Mouse (Mus musculus) ES-Bruce4 (cell line): Measurements from ENCODE around the gene Ank2. TPM values are rescaled to one million over a fixed set of nuclear protein-coding genes. Genes with fewer than 3 reads are reported as not detected.

Experiments used
- H3K27ac ChIP-seq: 2 replicates; pipeline ENCODE4 v1.5.1; 2012; ENCODE audit warnings: low read length, inconsistent platforms; ENCODE audit not compliant: insufficient read depth
- H3K27me3 ChIP-seq: 2 replicates; pipeline ENCODE4 v1.6.1; 2012; ENCODE audit warnings: mild to moderate bottlenecking, low read length, inconsistent platforms; ENCODE audit not compliant: control insufficient read depth, poor library complexity, insufficient read depth, severe bottlenecking
- H3K36me3 ChIP-seq: 2 replicates; pipeline ENCODE4 v1.6.1; 2012; ENCODE audit warnings: inconsistent platforms, mild to moderate bottlenecking, low read length, moderate library complexity; ENCODE audit not compliant: control insufficient read depth, poor library complexity, insufficient read depth, severe bottlenecking
- H3K4me1 ChIP-seq: one replicate; pipeline ENCODE4 v1.8.1; 2011; ENCODE audit warnings: low read length; ENCODE audit not compliant: control insufficient read depth, insufficient read depth
- H3K4me3 ChIP-seq: 2 replicates; pipeline ENCODE4 v1.5.1; 2011; ENCODE audit warnings: low read depth, mild to moderate bottlenecking, low read length
- H3K9ac ChIP-seq: 2 replicates; pipeline ENCODE4 v1.6.1; 2012; ENCODE audit warnings: low read depth, mild to moderate bottlenecking, inconsistent platforms; ENCODE audit not compliant: poor library complexity, severe bottlenecking
- H3K9me3 ChIP-seq: replicated peaks from 2 replicates; pipeline ENCODE4 v1.6.1; 2012; ENCODE audit warnings: mild to moderate bottlenecking, low read length, inconsistent platforms; ENCODE audit not compliant: control insufficient read depth, poor library complexity, insufficient read depth, severe bottlenecking
- CTCF ChIP-seq: IDR thresholded peaks from one replicate; pipeline ENCODE4 v1.8.1; 2011; ENCODE audit warnings: low read depth, low read length
- EP300 ChIP-seq: IDR thresholded peaks from 2 replicates; pipeline ENCODE4 v1.6.1; 2011; ENCODE audit warnings: low read depth, low read length; ENCODE audit not compliant: insufficient read depth
- POLR2A ChIP-seq: IDR thresholded peaks from one replicate; pipeline ENCODE4 v1.8.1; 2011; ENCODE audit warnings: low read length; ENCODE audit not compliant: insufficient read depth
- polyA plus RNA-seq: library from polyadenylated mRNA; stranded (reverse); fragments of >200 nt; gene quantifications from 2 replicates; pipeline ENCODE4 v1.2.4, GENCODE M21; 2011; ENCODE audit warnings: low read depth; ENCODE audit not compliant: missing spikeins, insufficient read depth, insufficient read length

Gene Ank2
- polyA plus RNA-seq, 1 experiment: 29.9 TPM

DNA sequence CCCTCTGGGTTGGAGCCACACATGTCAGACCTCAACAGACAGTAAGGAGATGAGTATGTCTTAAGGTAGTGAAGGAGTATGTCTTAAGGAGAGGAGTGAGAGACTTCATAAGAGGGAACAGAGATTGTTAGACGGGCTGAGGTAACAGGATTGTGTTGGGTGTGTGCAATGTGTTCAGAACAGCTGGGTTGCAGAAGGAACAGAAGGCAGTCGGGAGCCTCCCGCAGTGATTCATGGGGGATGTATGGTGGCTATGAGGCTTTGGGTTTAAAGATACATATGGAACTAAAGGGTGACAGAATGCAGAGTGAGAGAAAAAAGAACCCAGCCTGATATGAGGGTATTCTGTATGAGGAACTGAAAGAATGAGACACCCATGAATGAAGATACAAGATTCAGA lies 464.2 kb downstream of the Ank2 start:
- H3K9me3 ChIP-seq: no peaks in the 10 kb centered on the region
- no peak overlapping the region for H3K4me3 ChIP-seq
- H3K27me3 ChIP-seq: no peaks in the 10 kb centered on the region
- TF ChIP-seq POLR2A: no peak
- no peak for TF ChIP-seq CTCF
- TF ChIP-seq EP300: no peak
- H3K36me3 ChIP-seq: no peaks in the 10 kb centered on the region; the same call in 1 of the 2 replicates
- no peaks in the 10 kb centered on the region for H3K4me1 ChIP-seq
- no peak overlapping the region for H3K9ac ChIP-seq
- no peak overlapping the region for H3K27ac ChIP-seq

DNA sequence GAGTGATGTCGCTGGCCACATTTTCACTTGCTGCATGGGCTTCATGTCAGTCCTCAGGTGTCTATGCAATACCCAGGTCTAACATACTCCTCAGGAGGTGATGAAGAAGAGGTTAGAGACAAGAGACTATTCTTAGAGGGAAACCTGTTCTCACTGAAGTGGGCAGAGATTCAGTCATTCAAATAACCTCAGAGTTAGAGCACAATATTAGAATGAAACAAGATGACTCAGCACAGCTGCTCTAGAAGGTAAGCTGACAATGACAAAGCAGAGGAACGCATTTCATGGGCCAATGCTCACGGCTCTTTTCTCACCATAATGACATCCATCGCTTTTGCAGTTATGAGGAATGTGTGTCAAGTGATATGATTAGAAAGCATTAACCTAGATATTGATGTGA lies 475.2 kb downstream of the Ank2 start:
- Histone ChIP-seq H3K4me3 (no peak overlapping the region), H3K27ac (no peak overlapping the region), H3K27me3 (no peaks in the 10 kb centered on the region), H3K9ac (no peak overlapping the region), H3K36me3 (no peaks in the 10 kb centered on the region), H3K9me3 (no peaks in the 10 kb centered on the region), H3K4me1 (no peaks in the 10 kb centered on the region)
- TF ChIP-seq EP300 (no peak), CTCF (no peak), POLR2A (no peak)

DNA sequence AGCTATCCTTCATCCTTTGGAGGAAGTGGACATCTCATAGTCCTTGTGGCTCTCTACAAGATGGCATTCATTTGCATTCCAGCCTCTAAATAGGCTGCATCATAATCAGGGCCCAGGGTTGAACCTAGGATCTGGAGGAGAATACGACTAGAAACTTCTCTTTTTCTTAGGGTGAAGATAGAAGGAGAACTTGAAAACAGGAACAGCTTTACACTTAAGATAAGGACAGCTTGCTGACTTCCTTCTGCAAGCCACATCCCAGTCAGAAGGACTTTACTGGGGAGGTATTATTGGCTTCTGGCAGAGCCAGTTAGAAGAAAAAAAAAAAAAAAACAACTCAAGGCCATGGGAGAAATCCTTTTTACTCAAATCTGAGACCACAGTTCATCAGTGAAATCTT lies 479.0 kb downstream of the Ank2 start:
- no peak overlapping the region for H3K27ac ChIP-seq
- H3K27me3 ChIP-seq: no peaks in the 10 kb centered on the region
- H3K9ac ChIP-seq: no peak overlapping the region
- no peaks in the 10 kb centered on the region for H3K9me3 ChIP-seq
- no peak overlapping the region for H3K4me3 ChIP-seq
- H3K36me3 ChIP-seq: no peaks in the 10 kb centered on the region
- H3K4me1 ChIP-seq: no peaks in the 10 kb centered on the region
- no peak for TF ChIP-seq POLR2A
- no peak for TF ChIP-seq CTCF
- no peak for TF ChIP-seq EP300

DNA sequence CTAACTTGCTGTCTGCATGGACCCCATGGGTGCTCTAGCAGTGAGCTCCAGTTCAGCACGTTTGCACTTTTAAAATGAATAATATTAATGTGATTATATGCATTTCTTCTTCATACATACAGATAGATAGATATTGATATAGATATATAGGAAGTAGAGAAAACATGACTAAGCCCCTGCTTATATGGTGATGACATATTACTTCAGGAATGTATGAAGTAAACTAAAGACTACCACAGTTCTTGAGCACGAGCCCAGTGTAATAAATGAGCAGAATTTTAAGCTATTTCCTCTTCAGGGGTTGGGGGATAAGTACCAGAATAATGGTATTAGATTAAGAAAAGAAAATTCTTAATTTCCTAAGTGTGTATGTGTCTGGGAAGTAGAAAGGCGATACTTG lies 479.4 kb downstream of the Ank2 start:
- Histone ChIP-seq H3K4me1 (no peaks in the 10 kb centered on the region), H3K27ac (no peak overlapping the region), H3K9ac (no peak overlapping the region), H3K9me3 (no peaks in the 10 kb centered on the region), H3K4me3 (no peak overlapping the region), H3K36me3 (no peaks in the 10 kb centered on the region), H3K27me3 (no peaks in the 10 kb centered on the region)
- TF ChIP-seq POLR2A (no peak), CTCF (no peak), EP300 (no peak)

DNA sequence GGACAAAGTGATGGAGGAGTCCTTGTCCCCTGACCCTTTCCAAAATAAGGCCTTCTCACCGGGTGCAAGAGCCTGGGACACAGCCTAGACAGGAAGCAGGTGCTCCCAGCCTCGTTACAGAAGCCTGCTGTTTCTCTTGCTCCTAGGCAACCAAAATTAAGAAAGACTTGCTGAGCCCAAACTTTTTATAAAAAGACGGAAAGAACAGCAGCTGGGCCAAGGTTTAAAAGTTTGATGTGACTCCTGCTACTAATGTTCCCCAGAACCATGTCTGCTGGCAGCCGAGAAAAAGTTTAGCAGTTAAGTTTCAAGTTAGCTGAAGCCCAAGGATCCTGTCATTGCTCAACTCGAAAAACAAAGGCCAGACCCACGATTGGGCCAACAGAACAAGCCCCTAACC lies 480.0 kb downstream of the Ank2 start:
- no peak overlapping the region for H3K27ac ChIP-seq
- H3K36me3 ChIP-seq: no peaks in the 10 kb centered on the region
- no peak for TF ChIP-seq EP300
- TF ChIP-seq POLR2A: no peak
- no peak for TF ChIP-seq CTCF
- no peaks in the 10 kb centered on the region for H3K9me3 ChIP-seq
- no peaks in the 10 kb centered on the region for H3K4me1 ChIP-seq
- H3K27me3 ChIP-seq: no peaks in the 10 kb centered on the region
- H3K9ac ChIP-seq: no peak overlapping the region
- no peak overlapping the region for H3K4me3 ChIP-seq

DNA sequence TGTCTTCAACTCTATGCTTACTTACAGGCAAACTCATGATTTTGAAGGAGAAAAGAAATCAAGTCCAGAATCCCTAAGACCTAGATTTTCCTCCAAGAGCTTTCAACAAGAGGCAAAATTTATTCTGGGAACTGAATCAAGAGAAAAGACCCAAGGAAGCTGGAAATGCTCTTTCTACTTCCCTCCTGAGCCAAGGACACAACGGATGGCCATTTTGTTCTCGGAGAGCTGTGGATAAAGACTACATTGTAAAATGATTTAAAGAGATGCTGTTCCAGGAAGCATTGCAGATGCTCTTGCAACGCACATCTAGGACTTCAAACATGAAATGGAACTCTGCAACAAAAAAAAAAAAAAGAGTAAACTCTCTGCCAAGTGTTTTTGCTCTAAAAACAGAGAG lies 481.6 kb downstream of the Ank2 start:
- H3K9me3 ChIP-seq: no peaks in the 10 kb centered on the region
- H3K27me3 ChIP-seq: no peaks in the 10 kb centered on the region
- H3K9ac ChIP-seq: no peak overlapping the region
- H3K27ac ChIP-seq: no peak overlapping the region
- H3K36me3 ChIP-seq: no peaks in the 10 kb centered on the region
- no peak overlapping the region for H3K4me3 ChIP-seq
- TF ChIP-seq POLR2A (no peak), EP300 (no peak), CTCF (no peak)
- no peaks in the 10 kb centered on the region for H3K4me1 ChIP-seq
